Mouse (Mus musculus) induced T-regulatory cell, adult 2 months (primary cell): Measurements from ENCODE around the gene Arf3.

Experiments
- DNase-seq: peaks from one replicate; pipeline ENCODE4 v3.0.0-alpha.2; 2012; ENCODE audit warnings: low read depth

Arf3 gene

GRCm38 (mm10) chr15:98790761-98791160 lies 27.7 kb upstream of the Arf3 start:
- DNase-seq, result no peak

- peak; percentile 74 for DNase-seq
Observed at GRCm38 (mm10) chr15:98789661-98790535, 26.9 kb upstream of the Arf3 start, which contains the start of gene Wnt1. TSS of gene Wnt1 (plus strand) at chr15:98789857.

- DNase-seq, result peak; percentile 38
Observed at GRCm38 (mm10) chr15:98788972-98789660, 26.1 kb upstream of the Arf3 start.

- DNase-seq, result no peak
Observed at GRCm38 (mm10) chr15:98787930-98788329, 24.9 kb upstream of the Arf3 start.

GRCm38 (mm10) chr15:98785744-98786143 lies 22.7 kb upstream of the Arf3 start:
- peak; percentile 66 for DNase-seq

- DNase-seq, result no peak
Observed at GRCm38 (mm10) chr15:98781166-98781565, 18.2 kb upstream of the Arf3 start.

GRCm38 (mm10) chr15:98780573-98780972 lies 17.6 kb upstream of the Arf3 start:
- no peak for DNase-seq

- no peak for DNase-seq
Observed at GRCm38 (mm10) chr15:98780075-98780474, 17.1 kb upstream of the Arf3 start.

GRCm38 (mm10) chr15:98778806-98779205 lies 15.8 kb upstream of the Arf3 start:
- no peak for DNase-seq

GRCm38 (mm10) chr15:98778191-98778770 lies 15.3 kb upstream of the Arf3 start:
- no peak for DNase-seq

GRCm38 (mm10) chr15:98777762-98778161 lies 14.7 kb upstream of the Arf3 start, which contains the start of gene Wnt10b:
TSS of gene Wnt10b (minus strand) at chr15:98778150.
- DNase-seq, result peak; percentile 48

GRCm38 (mm10) chr15:98777005-98777616 lies 14.1 kb upstream of the Arf3 start:
- DNase-seq, result peak; percentile 52

GRCm38 (mm10) chr15:98776280-98777004 lies 13.4 kb upstream of the Arf3 start:
- DNase-seq, result peak; percentile 77

GRCm38 (mm10) chr15:98775533-98775932 lies 12.5 kb upstream of the Arf3 start:
- no peak for DNase-seq

- no peak for DNase-seq
Observed at GRCm38 (mm10) chr15:98774096-98774495, 11.1 kb upstream of the Arf3 start.

- peak; percentile 86 for DNase-seq
Observed at GRCm38 (mm10) chr15:98772511-98773211, 9.6 kb upstream of the Arf3 start.

- DNase-seq, result no peak
Observed at GRCm38 (mm10) chr15:98771813-98772425, 8.9 kb upstream of the Arf3 start.

GRCm38 (mm10) chr15:98768259-98768658 lies 5.2 kb upstream of the Arf3 start:
- DNase-seq, result no peak

GRCm38 (mm10) chr15:98765929-98766328 lies 2.9 kb upstream of the Arf3 start:
- DNase-seq, result no peak

- DNase-seq, result peak; percentile 77
Observed at GRCm38 (mm10) chr15:98762201-98762621, 803 bp downstream of the Arf3 start.
